Mouse (Mus musculus): Measurements from ENCODE around the gene Rybp.
A peak's percentile ranks its signal among the peaks of the same experiment; 100 is the strongest.

Rybp gene

GRCm38 (mm10) chr6:100188883-100189743 lies 98.2 kb downstream of the Rybp start:
- DNase-seq: peak; percentile 45 to 66

- no peak for DNase-seq
Observed at GRCm38 (mm10) chr6:100187821-100188220, 99.5 kb downstream of the Rybp start.

- DNase-seq: no peak
Observed at GRCm38 (mm10) chr6:100186789-100187188, 100.5 kb downstream of the Rybp start.

- DNase-seq: peak; percentile 47 to 50
Observed at GRCm38 (mm10) chr6:100185524-100185923, 101.8 kb downstream of the Rybp start.

GRCm38 (mm10) chr6:100183344-100183743 lies 103.9 kb downstream of the Rybp start:
- no peak for DNase-seq

- DNase-seq: no peak
Observed at GRCm38 (mm10) chr6:100180883-100181262, 106.4 kb downstream of the Rybp start.

GRCm38 (mm10) chr6:100180213-100180882 lies 106.9 kb downstream of the Rybp start:
- no peak for DNase-seq

- no peak for DNase-seq
Observed at GRCm38 (mm10) chr6:100178830-100179229, 108.5 kb downstream of the Rybp start.
